ENCODE assay signal across 11 mouse cellular contexts in genomic region chr5:63938575-63938974, GRCm38 (mm10). TPM values are rescaled to one million over a fixed set of nuclear protein-coding genes. Genes with fewer than 3 reads are reported as not detected.
A peak's percentile ranks its signal among the peaks of the same experiment; 100 is the strongest.
DNase-seq lines count a peak whose midpoint lies in the region; ATAC-seq lines count a peak whose summit lies in the region.
"Had no signal": no experiment of that assay in that cellular context is flagged by ENCODE, and none has a peak within 500 bp of the region (broad histone marks: within the 10 kb centered on the region; RNA-seq: fewer than 3 reads in every experiment).

No protein-coding gene starts in this region.

- intact Hi-C loops in heart, postnatal 25 days (cut with DNase I): no loop called here

- H3K9ac ChIP-seq in forebrain, embryonic 14.5 days (ENCODE audit: low read length): no peak overlapping the region
- H3K9ac ChIP-seq: limb, embryonic 15.5 days had no signal

- no peak overlapping the region for H3K4me3 ChIP-seq in forebrain, embryonic 14.5 days (ENCODE audit: low read depth, low read length)
- H3K4me3 ChIP-seq: limb, embryonic 15.5 days had no signal

- DNase-seq in heart, adult 11 months: peak; percentile 98
- no peak for DNase-seq in heart, postnatal 25 days (ENCODE audit: low spot score)
- DNase-seq in A20 (ENCODE audit: low read depth, low spot score): peak; percentile 12
- peak; percentile 49 for DNase-seq in brain, adult 2 months (ENCODE audit: low read depth, low spot score)
- DNase-seq in lung, postnatal 4 days: peak; percentile 44 to 51
- DNase-seq in forebrain, embryonic 14.5 days (ENCODE audit: low spot score): no peak
- no peak for DNase-seq in layer of hippocampus, adult 18-20 months (ENCODE audit: low spot score in 2 of 2)

- no peaks in the 10 kb centered on the region for H3K27me3 ChIP-seq in forebrain, embryonic 14.5 days (replicated peaks; ENCODE audit: control insufficient read depth, insufficient read depth, low read length)
- H3K27me3 ChIP-seq: limb, embryonic 15.5 days had no signal

- H3K27ac ChIP-seq in forebrain, embryonic 14.5 days (ENCODE audit: low read depth, low read length): no peak overlapping the region
- H3K27ac ChIP-seq: kidney, postnatal 0 days; limb, embryonic 15.5 days had no signal

- 77% methylated on average over 4 of the region's 4 CpGs for WGBS in forebrain, embryonic 14.5 days

- H3K36me3 ChIP-seq in forebrain, embryonic 14.5 days (ENCODE audit: control insufficient read depth, insufficient read depth, low read length): 0 out of 2 replicates have a peak, but pooled peaks cover 4% of the 10 kb centered on the region

- no peak overlapping the region for H3K4me2 ChIP-seq in forebrain, embryonic 14.5 days (ENCODE audit: low read length)
- H3K4me2 ChIP-seq: heart, embryonic 11.5 days; limb, embryonic 15.5 days had no signal

- H3K4me1 ChIP-seq in forebrain, embryonic 14.5 days (ENCODE audit: control insufficient read depth, insufficient read depth, low read length): no peaks in the 10 kb centered on the region
- H3K4me1 ChIP-seq: limb, embryonic 15.5 days had no signal

- H3K9me3 ChIP-seq in forebrain, embryonic 14.5 days (replicated peaks; ENCODE audit: control insufficient read depth, low read length): no peaks in the 10 kb centered on the region
- H3K9me3 ChIP-seq: limb, embryonic 15.5 days had no signal

- ATAC-seq in forebrain, embryonic 14.5 days: no peak
- no peak for ATAC-seq in activated CD4-positive, CD25-positive, alpha-beta regulatory T cell, adult 4 months

RNA-seq across cellular contexts. Expression of gene Rell1, which starts 30.1 kb away (rescaled TPM):
- 10 to 100 TPM in 1 of 2 experiments, 1 to 10 TPM in 1; 8.7 to 11.7 TPM for total RNA-seq in heart, postnatal 25 days (2021)
- polyA plus RNA-seq in forebrain, embryonic 14.5 days (2014; fragmentation: Nextera tagmentation; extraction: Ambion mirVana): 9.3 and 10.2 TPM in 2 replicates
- 1 to 10 TPM; 4.0 to 7.6 TPM for polyA plus RNA-seq in activated CD4-positive, CD25-positive, alpha-beta regulatory T cell, adult 4 months (2017; shearing (Covaris generic))
- total RNA-seq in layer of hippocampus, adult 18-20 months (2021): 10 to 100 TPM; 10.4 to 10.9 TPM

Comparison
In these comparisons a context has a peak if more than half of its experiments do, and no peak if none do; other contexts are left out.
1. DNase-seq: peak in heart, adult 11 months (single experiment), A20 (single experiment), brain, adult 2 months (single experiment) and lung, postnatal 4 days (2 of 2); none in heart, postnatal 25 days (single experiment), forebrain, embryonic 14.5 days (single experiment) and layer of hippocampus, adult 18-20 months (0 of 2).